Mouse (Mus musculus): ENCODE measurements at regions not wholly inside any gene's neighbourhood (a gene's known extent, or its start where the extent isn't known, plus 50 kb on each side); places are given as distances from the start of the nearest gene placed in this dataset.
"Not testable (repeated sequence)": the region's sequence is repeated elsewhere in the genome, so short reads cannot be mapped to it uniquely, and the experiment has no call there.

GRCm38 (mm10) chr5:129256136-129256535 is 159.6 kb downstream of the Adgrd1 start:
- 70% methylated on average over 9 of the region's 9 CpGs for WGBS
- Histone ChIP-seq H3K4me1 (0 out of 2 replicates have a peak, but pooled peaks cover 4% of the 10 kb centered on the region), H3K36me3 (no peaks in the 10 kb centered on the region), H3K9ac (no peak overlapping the region), H3K4me3 (no peak overlapping the region), H3K27me3 (no peaks in the 10 kb centered on the region), H3K4me2 (no peak overlapping the region), H3K9me3 (no peaks in the 10 kb centered on the region), H3K27ac (no peak overlapping the region)
- no peak for ATAC-seq (ENCODE audit: insufficient number of reproducible peaks, low FRiP score, low TSS enrichment, low read depth)

- H3K27me3 ChIP-seq = no peaks in the 10 kb centered on the region
- no peak overlapping the region for H3K4me3 ChIP-seq
- H3K9ac ChIP-seq = no peak overlapping the region
- H3K4me1 ChIP-seq = 0 out of 2 replicates have a peak, but pooled peaks cover 4% of the 10 kb centered on the region
- no peak overlapping the region for H3K4me2 ChIP-seq
- no peaks in the 10 kb centered on the region for H3K9me3 ChIP-seq
- no peak overlapping the region for H3K27ac ChIP-seq
- ATAC-seq (ENCODE audit: insufficient number of reproducible peaks, low FRiP score, low TSS enrichment, low read depth) = no peak
- 63% methylated on average over 5 of the region's 5 CpGs for WGBS
- H3K36me3 ChIP-seq = no peaks in the 10 kb centered on the region
Measured at GRCm38 (mm10) chr5:129257206-129257605, 160.7 kb downstream of the Adgrd1 start.

- no peak overlapping the region for H3K27ac ChIP-seq
Measured at GRCm38 (mm10) chr5:129260689-129261088, 164.1 kb downstream of the Adgrd1 start.

GRCm38 (mm10) chr5:129263118-129263517 is 166.6 kb downstream of the Adgrd1 start:
- Histone ChIP-seq H3K4me2 (no peak overlapping the region), H3K9me3 (no peaks in the 10 kb centered on the region), H3K27me3 (no peaks in the 10 kb centered on the region), H3K36me3 (no peaks in the 10 kb centered on the region), H3K4me1 (0 out of 2 replicates have a peak, but pooled peaks cover 4% of the 10 kb centered on the region), H3K4me3 (no peak overlapping the region), H3K9ac (no peak overlapping the region), H3K27ac (no peak overlapping the region)
- ATAC-seq (ENCODE audit: insufficient number of reproducible peaks, low FRiP score, low TSS enrichment, low read depth) = no peak
- 28% methylated on average over 9 of the region's 9 CpGs for WGBS

More at GRCm38 (mm10) chr5:129260689-129261088, 164.1 kb downstream of the Adgrd1 start:
- Histone ChIP-seq H3K4me2 (no peak overlapping the region), H3K4me3 (no peak overlapping the region), H3K9ac (no peak overlapping the region), H3K9me3 (no peaks in the 10 kb centered on the region), H3K36me3 (no peaks in the 10 kb centered on the region), H3K27me3 (no peaks in the 10 kb centered on the region), H3K4me1 (0 out of 2 replicates have a peak, but pooled peaks cover 4% of the 10 kb centered on the region)
- ATAC-seq (ENCODE audit: insufficient number of reproducible peaks, low FRiP score, low TSS enrichment, low read depth) = no peak
- WGBS = 22% methylated on average over 9 of the region's 9 CpGs

- WGBS = 95% methylated on average over 15 of the region's 15 CpGs
- H3K4me1 ChIP-seq = 0 out of 2 replicates have a peak, but pooled peaks cover 4% of the 10 kb centered on the region
- peaks cover 4% of the 10 kb centered on the region for H3K27me3 ChIP-seq
- no peak overlapping the region for H3K9ac ChIP-seq
- no peak for ATAC-seq (ENCODE audit: insufficient number of reproducible peaks, low FRiP score, low TSS enrichment, low read depth)
- H3K4me2 ChIP-seq = no peak overlapping the region
- H3K27ac ChIP-seq = no peak overlapping the region
- H3K36me3 ChIP-seq = no peaks in the 10 kb centered on the region
- no peak overlapping the region for H3K4me3 ChIP-seq
- no peaks in the 10 kb centered on the region for H3K9me3 ChIP-seq
Measured at GRCm38 (mm10) chr5:129264363-129264762, 167.8 kb downstream of the Adgrd1 start.

GRCm38 (mm10) chr5:129268456-129268855 is 171.9 kb downstream of the Adgrd1 start:
- H3K36me3 ChIP-seq = no peaks in the 10 kb centered on the region
- no peak for ATAC-seq (ENCODE audit: insufficient number of reproducible peaks, low FRiP score, low TSS enrichment, low read depth)
- WGBS = 7% methylated on average over 9 of the region's 9 CpGs

GRCm38 (mm10) chr5:129270051-129270472 is 173.5 kb downstream of the Adgrd1 start:
- no peak overlapping the region for H3K9ac ChIP-seq
- H3K27me3 ChIP-seq = peaks cover 10% of the 10 kb centered on the region
- no peak overlapping the region for H3K4me3 ChIP-seq
- H3K9me3 ChIP-seq = no peaks in the 10 kb centered on the region
- no peak overlapping the region for H3K27ac ChIP-seq
- H3K4me2 ChIP-seq = no peak overlapping the region
- H3K36me3 ChIP-seq = no peaks in the 10 kb centered on the region
- WGBS = 21% methylated on average over 5 of the region's 5 CpGs
- H3K4me1 ChIP-seq = no peaks in the 10 kb centered on the region
- no peak for ATAC-seq (ENCODE audit: insufficient number of reproducible peaks, low FRiP score, low TSS enrichment, low read depth)

More at GRCm38 (mm10) chr5:129268456-129268855, 171.9 kb downstream of the Adgrd1 start:
- Histone ChIP-seq H3K9me3 (no peaks in the 10 kb centered on the region), H3K4me2 (no peak overlapping the region), H3K27ac (no peak overlapping the region), H3K9ac (no peak overlapping the region), H3K27me3 (peaks cover 10% of the 10 kb centered on the region), H3K4me3 (no peak overlapping the region), H3K4me1 (no peaks in the 10 kb centered on the region)

GRCm38 (mm10) chr5:129281406-129281805 is 184.9 kb downstream of the Adgrd1 start:
- Histone ChIP-seq H3K4me2 (no peak overlapping the region), H3K9ac (no peak overlapping the region), H3K36me3 (no peaks in the 10 kb centered on the region), H3K27ac (no peak overlapping the region), H3K9me3 (no peaks in the 10 kb centered on the region), H3K4me1 (no peaks in the 10 kb centered on the region), H3K4me3 (no peak overlapping the region), H3K27me3 (0 out of 2 replicates have a peak, but pooled peaks cover 8% of the 10 kb centered on the region)
- no peak for ATAC-seq (ENCODE audit: insufficient number of reproducible peaks, low FRiP score, low TSS enrichment, low read depth)
- 35% methylated on average over 2 of the region's 2 CpGs for WGBS

GRCm38 (mm10) chr5:129282133-129282532 is 185.6 kb downstream of the Adgrd1 start:
- Histone ChIP-seq H3K36me3 (no peaks in the 10 kb centered on the region), H3K27me3 (0 out of 2 replicates have a peak, but pooled peaks cover 8% of the 10 kb centered on the region), H3K9ac (no peak overlapping the region), H3K9me3 (no peaks in the 10 kb centered on the region), H3K4me2 (no peak overlapping the region), H3K4me3 (no peak overlapping the region), H3K27ac (no peak overlapping the region), H3K4me1 (no peaks in the 10 kb centered on the region)
- WGBS = 9% methylated on average over 8 of the region's 8 CpGs
- no peak for ATAC-seq (ENCODE audit: insufficient number of reproducible peaks, low FRiP score, low TSS enrichment, low read depth)

- WGBS = 6% methylated on average over 5 of the region's 5 CpGs
Measured at GRCm38 (mm10) chr5:129282826-129283225, 186.3 kb downstream of the Adgrd1 start.

GRCm38 (mm10) chr5:129287481-129287880 is 190.9 kb downstream of the Adgrd1 start:
- no peak for ATAC-seq (ENCODE audit: insufficient number of reproducible peaks, low FRiP score, low TSS enrichment, low read depth)
- Histone ChIP-seq H3K27ac (no peak overlapping the region), H3K9ac (no peak overlapping the region), H3K4me2 (no peak overlapping the region), H3K9me3 (no peaks in the 10 kb centered on the region), H3K4me3 (no peak overlapping the region), H3K36me3 (no peaks in the 10 kb centered on the region), H3K4me1 (no peaks in the 10 kb centered on the region), H3K27me3 (0 out of 2 replicates have a peak, but pooled peaks cover 11% of the 10 kb centered on the region)
- WGBS = 14% methylated on average over 8 of the region's 8 CpGs

More at GRCm38 (mm10) chr5:129282826-129283225, 186.3 kb downstream of the Adgrd1 start:
- Histone ChIP-seq H3K27ac (no peak overlapping the region), H3K9ac (no peak overlapping the region), H3K4me1 (no peaks in the 10 kb centered on the region), H3K9me3 (no peaks in the 10 kb centered on the region), H3K4me2 (no peak overlapping the region), H3K36me3 (no peaks in the 10 kb centered on the region), H3K4me3 (no peak overlapping the region), H3K27me3 (0 out of 2 replicates have a peak, but pooled peaks cover 8% of the 10 kb centered on the region)
- no peak for ATAC-seq (ENCODE audit: insufficient number of reproducible peaks, low FRiP score, low TSS enrichment, low read depth)

- ATAC-seq (ENCODE audit: insufficient number of reproducible peaks, low FRiP score, low TSS enrichment, low read depth); H3K4me2 ChIP-seq; H3K4me3 ChIP-seq; H3K9me3 ChIP-seq; H3K36me3 ChIP-seq; H3K27ac ChIP-seq; H3K4me1 ChIP-seq; H3K27me3 ChIP-seq; H3K9ac ChIP-seq: not testable (repeated sequence)
- 55% methylated on average over 10 of the region's 10 CpGs for WGBS
Measured at GRCm38 (mm10) chr5:129292821-129293220, 196.3 kb downstream of the Adgrd1 start.
